Mouse (Mus musculus): ENCODE measurements around the gene Klf15. TPM values are rescaled to one million over a fixed set of nuclear protein-coding genes. Genes with fewer than 3 reads are reported as not detected.

Gene Klf15
- polyA plus RNA-seq, 1 experiment from 2014 or later: 6.8 TPM

GRCm38 (mm10) chr6:90446883-90447282, 15.5 kb upstream of the Klf15 start:
- Histone ChIP-seq H3K4me3 (replicated peaks) (no peak overlapping the region), H3K9me3 (replicated peaks) (no peaks in the 10 kb centered on the region), H3K9ac (no peak overlapping the region), H3K36me3 (no peaks in the 10 kb centered on the region), H3K4me1 (no peaks in the 10 kb centered on the region), H3K27ac (replicated peaks) (no peak overlapping the region), H3K27me3 (no peaks in the 10 kb centered on the region), H3K4me2 (replicated peaks) (no peak overlapping the region)
- ATAC-seq (ENCODE audit: insufficient number of reproducible peaks, low FRiP score, low TSS enrichment, low read depth): no peak
- WGBS: 36% methylated on average over 4 of the region's 4 CpGs

GRCm38 (mm10) chr6:90450179-90450578, 12.2 kb upstream of the Klf15 start:
- Histone ChIP-seq H3K9ac (no peak overlapping the region), H3K4me1 (no peaks in the 10 kb centered on the region), H3K4me2 (replicated peaks) (no peak overlapping the region), H3K27me3 (no peaks in the 10 kb centered on the region), H3K9me3 (replicated peaks) (no peaks in the 10 kb centered on the region), H3K36me3 (no peaks in the 10 kb centered on the region), H3K27ac (replicated peaks) (no peak overlapping the region), H3K4me3 (replicated peaks) (no peak overlapping the region)
- ATAC-seq (ENCODE audit: insufficient number of reproducible peaks, low FRiP score, low TSS enrichment, low read depth): no peak
- 31% methylated on average over 7 of the region's 7 CpGs for WGBS

- no peak overlapping the region for H3K9ac ChIP-seq
- no peak overlapping the region for H3K4me2 ChIP-seq (replicated peaks)
- H3K4me1 ChIP-seq: no peaks in the 10 kb centered on the region
- no peaks in the 10 kb centered on the region for H3K9me3 ChIP-seq (replicated peaks)
- no peaks in the 10 kb centered on the region for H3K27me3 ChIP-seq
- H3K36me3 ChIP-seq: no peaks in the 10 kb centered on the region
- H3K27ac ChIP-seq (replicated peaks): no peak overlapping the region
- 72% methylated on average over 5 of the region's 5 CpGs for WGBS
- H3K4me3 ChIP-seq (replicated peaks): no peak overlapping the region
- ATAC-seq (ENCODE audit: insufficient number of reproducible peaks, low FRiP score, low TSS enrichment, low read depth): no peak
Measured at GRCm38 (mm10) chr6:90450697-90451096, 11.7 kb upstream of the Klf15 start.

- no peaks in the 10 kb centered on the region for H3K36me3 ChIP-seq
- no peak for ATAC-seq (ENCODE audit: insufficient number of reproducible peaks, low FRiP score, low TSS enrichment, low read depth)
- H3K9me3 ChIP-seq (replicated peaks): no peaks in the 10 kb centered on the region
- H3K27me3 ChIP-seq: no peaks in the 10 kb centered on the region
- H3K27ac ChIP-seq (replicated peaks): no peak overlapping the region
- no peaks in the 10 kb centered on the region for H3K4me1 ChIP-seq
- H3K4me3 ChIP-seq (replicated peaks): no peak overlapping the region
- H3K9ac ChIP-seq: no peak overlapping the region
- no peak overlapping the region for H3K4me2 ChIP-seq (replicated peaks)
- WGBS: 79% methylated on average over 5 of the region's 5 CpGs
Measured at GRCm38 (mm10) chr6:90451512-90451911, 10.9 kb upstream of the Klf15 start.

- H3K27ac ChIP-seq (replicated peaks): no peak overlapping the region
- H3K4me1 ChIP-seq: no peaks in the 10 kb centered on the region
- H3K36me3 ChIP-seq: no peaks in the 10 kb centered on the region
- ATAC-seq (ENCODE audit: insufficient number of reproducible peaks, low FRiP score, low TSS enrichment, low read depth): no peak
- no peak overlapping the region for H3K4me2 ChIP-seq (replicated peaks)
- H3K9ac ChIP-seq: no peak overlapping the region
- H3K27me3 ChIP-seq: no peaks in the 10 kb centered on the region
- no peaks in the 10 kb centered on the region for H3K9me3 ChIP-seq (replicated peaks)
- H3K4me3 ChIP-seq (replicated peaks): no peak overlapping the region
Measured at GRCm38 (mm10) chr6:90452603-90453002, 9.8 kb upstream of the Klf15 start.

- no peaks in the 10 kb centered on the region for H3K36me3 ChIP-seq
- H3K4me1 ChIP-seq: no peaks in the 10 kb centered on the region
- H3K27ac ChIP-seq (replicated peaks): no peak overlapping the region
- no peak overlapping the region for H3K9ac ChIP-seq
- H3K9me3 ChIP-seq (replicated peaks): no peaks in the 10 kb centered on the region
- WGBS: 84% methylated on average over 5 of the region's 5 CpGs
- H3K4me3 ChIP-seq (replicated peaks): no peak overlapping the region
- no peak overlapping the region for H3K4me2 ChIP-seq (replicated peaks)
- ATAC-seq (ENCODE audit: insufficient number of reproducible peaks, low FRiP score, low TSS enrichment, low read depth): no peak
- H3K27me3 ChIP-seq: no peaks in the 10 kb centered on the region
Measured at GRCm38 (mm10) chr6:90453751-90454150, 8.6 kb upstream of the Klf15 start.

GRCm38 (mm10) chr6:90457421-90457820, 5.0 kb upstream of the Klf15 start:
- H3K9ac ChIP-seq: no peak overlapping the region
- no peak overlapping the region for H3K27ac ChIP-seq (replicated peaks)
- H3K36me3 ChIP-seq: no peaks in the 10 kb centered on the region
- peaks cover 19% of the 10 kb centered on the region for H3K27me3 ChIP-seq
- H3K9me3 ChIP-seq (replicated peaks): no peaks in the 10 kb centered on the region
- no peak overlapping the region for H3K4me3 ChIP-seq (replicated peaks)
- WGBS: 60% methylated on average over 2 of the region's 2 CpGs
- H3K4me1 ChIP-seq: peaks cover 8% of the 10 kb centered on the region
- no peak overlapping the region for H3K4me2 ChIP-seq (replicated peaks)
- ATAC-seq (ENCODE audit: insufficient number of reproducible peaks, low FRiP score, low TSS enrichment, low read depth): no peak

- no peak for ATAC-seq (ENCODE audit: insufficient number of reproducible peaks, low FRiP score, low TSS enrichment, low read depth)
- 62% methylated on average over 2 of the region's 2 CpGs for WGBS
- Histone ChIP-seq H3K4me1 (peaks cover 27% of the 10 kb centered on the region), H3K4me2 (replicated peaks) (no peak overlapping the region), H3K36me3 (no peaks in the 10 kb centered on the region), H3K9me3 (replicated peaks) (no peaks in the 10 kb centered on the region), H3K27me3 (peaks cover 19% of the 10 kb centered on the region), H3K9ac (no peak overlapping the region), H3K27ac (replicated peaks) (no peak overlapping the region), H3K4me3 (replicated peaks) (no peak overlapping the region)
Measured at GRCm38 (mm10) chr6:90461181-90461580, 1.2 kb upstream of the Klf15 start.

GRCm38 (mm10) chr6:90461771-90462170, 605 bp upstream of the Klf15 start:
- peaks cover 27% of the 10 kb centered on the region for H3K4me1 ChIP-seq
- H3K4me3 ChIP-seq (replicated peaks): peak overlapping the region; percentile 63
- no peak overlapping the region for H3K9ac ChIP-seq
- peaks cover 19% of the 10 kb centered on the region for H3K27me3 ChIP-seq
- no peak for ATAC-seq (ENCODE audit: insufficient number of reproducible peaks, low FRiP score, low TSS enrichment, low read depth)
- peak overlapping the region; percentile 100 for H3K4me2 ChIP-seq (replicated peaks)
- 25% methylated on average over 12 of the region's 12 CpGs for WGBS
- H3K9me3 ChIP-seq (replicated peaks): no peaks in the 10 kb centered on the region
- H3K36me3 ChIP-seq: no peaks in the 10 kb centered on the region
- H3K27ac ChIP-seq (replicated peaks): no peak overlapping the region

- peak; percentile 25 for ATAC-seq (ENCODE audit: insufficient number of reproducible peaks, low FRiP score, low TSS enrichment, low read depth)
- Histone ChIP-seq H3K4me1 (peaks cover 27% of the 10 kb centered on the region), H3K9me3 (replicated peaks) (no peaks in the 10 kb centered on the region), H3K4me3 (replicated peaks) (peak overlapping the region; percentile 63), H3K36me3 (no peaks in the 10 kb centered on the region), H3K27me3 (peaks cover 19% of the 10 kb centered on the region), H3K4me2 (replicated peaks) (peak overlapping the region; percentile 100), H3K27ac (replicated peaks) (no peak overlapping the region), H3K9ac (peak overlapping the region; percentile 48)
- whole genome bisulfite sequencing: under 1% methylated on average over 38 of the region's 38 CpGs
Measured at GRCm38 (mm10) chr6:90462841-90463227, 458 bp downstream of the Klf15 start.

- peaks cover 19% of the 10 kb centered on the region for H3K27me3 ChIP-seq
- no peaks in the 10 kb centered on the region for H3K9me3 ChIP-seq (replicated peaks)
- peak; percentile 74 for ATAC-seq (ENCODE audit: insufficient number of reproducible peaks, low FRiP score, low TSS enrichment, low read depth)
- peak overlapping the region; percentile 48; the same call in 1 of the 2 replicates for H3K9ac ChIP-seq
- no peaks in the 10 kb centered on the region for H3K36me3 ChIP-seq
- peaks cover 27% of the 10 kb centered on the region for H3K4me1 ChIP-seq
- H3K27ac ChIP-seq (replicated peaks): no peak overlapping the region
- under 1% methylated on average over 31 of the region's 31 CpGs for WGBS
- peak overlapping the region; percentile 100 for H3K4me2 ChIP-seq (replicated peaks)
- peak overlapping the region; percentile 63 for H3K4me3 ChIP-seq (replicated peaks)
Measured at GRCm38 (mm10) chr6:90463228-90463862, 969 bp downstream of the Klf15 start.

GRCm38 (mm10) chr6:90463890-90464421, 1.6 kb downstream of the Klf15 start:
- no peak overlapping the region for H3K27ac ChIP-seq (replicated peaks)
- 38% methylated on average over 7 of the region's 7 CpGs for whole genome bisulfite sequencing
- peak overlapping the region; percentile 100 for H3K4me2 ChIP-seq (replicated peaks)
- ATAC-seq (ENCODE audit: insufficient number of reproducible peaks, low FRiP score, low TSS enrichment, low read depth): 0 out of 2 replicates have a peak, but pooled peaks have one; percentile 2
- H3K36me3 ChIP-seq: no peaks in the 10 kb centered on the region
- H3K27me3 ChIP-seq: peaks cover 19% of the 10 kb centered on the region
- no peak overlapping the region for H3K9ac ChIP-seq
- no peaks in the 10 kb centered on the region for H3K9me3 ChIP-seq (replicated peaks)
- peaks cover 27% of the 10 kb centered on the region for H3K4me1 ChIP-seq
- peak overlapping the region; percentile 63 for H3K4me3 ChIP-seq (replicated peaks)
